Mouse (Mus musculus) myocyte (in vitro differentiated cells): ENCODE data around the gene Kirrel3. TPM values are rescaled to one million over a fixed set of nuclear protein-coding genes. Genes with fewer than 3 reads are reported as not detected.
A peak's percentile ranks its signal among the peaks of the same experiment; 100 is the strongest.

Source experiments
- H3K27me3 ChIP-seq: one replicate; pipeline ENCODE4 v1.6.1; 2011; ENCODE audit not compliant: control insufficient read depth, insufficient read depth, insufficient read length
- H3K36me3 ChIP-seq: one replicate; pipeline ENCODE4 v1.6.1; 2011; ENCODE audit not compliant: control insufficient read depth, insufficient read depth
- H3K4me2 ChIP-seq: one replicate; pipeline ENCODE4 v1.6.1; 2011; ENCODE audit warnings: low read depth, control low read depth
- H3K4me3 ChIP-seq: one replicate; pipeline ENCODE4 v1.5.1; 2011; ENCODE audit warnings: mild to moderate bottlenecking, control low read depth, moderate library complexity
- H3K79me2 ChIP-seq: one replicate; pipeline ENCODE4 v1.6.1; 2011; ENCODE audit not compliant: control insufficient read depth, insufficient read depth
- H3ac ChIP-seq: one replicate; pipeline ENCODE4 v1.6.1; 2011; ENCODE audit not compliant: control insufficient read depth, insufficient read length
- CEBPB ChIP-seq: IDR thresholded peaks from 2 replicates; pipeline ENCODE4 v1.6.1; 2011; ENCODE audit warnings: mild to moderate bottlenecking, moderate library complexity; ENCODE audit not compliant: poor library complexity, insufficient read depth, severe bottlenecking
- E2F4 ChIP-seq: IDR thresholded peaks from one replicate; pipeline ENCODE4 v1.6.1; 2011; ENCODE audit warnings: mild to moderate bottlenecking, control low read depth, moderate library complexity; ENCODE audit not compliant: insufficient read depth
- MAX ChIP-seq: IDR thresholded peaks from one replicate; pipeline ENCODE4 v1.6.1; 2011; ENCODE audit warnings: low read depth, mild to moderate bottlenecking, control low read depth
- MYOD1 ChIP-seq, 3 experiments: IDR thresholded peaks; one replicate each; pipeline ENCODE4 v1.6.1; 2011; ENCODE audit warnings: control low read depth in 2 of 3, low read depth in 2 of 3, mild to moderate bottlenecking in 2 of 3, moderate library complexity in 1 of 3; ENCODE audit not compliant: insufficient read length in 2 of 3, control insufficient read depth in 1 of 3
- MYOG ChIP-seq, 3 experiments: IDR thresholded peaks; one replicate each; pipeline ENCODE4 v1.6.1; 2011; ENCODE audit warnings: control low read depth in 2 of 3, low read depth in 2 of 3, mild to moderate bottlenecking in 2 of 3; ENCODE audit not compliant: insufficient read length in 2 of 3, control insufficient read depth in 1 of 3, insufficient read depth in 1 of 3
- POLR2A ChIP-seq: IDR thresholded peaks from one replicate; pipeline ENCODE4 v1.6.1; 2011; ENCODE audit warnings: low read depth, mild to moderate bottlenecking, control low read depth, moderate library complexity; ENCODE audit not compliant: insufficient read length
- POLR2AphosphoS2 ChIP-seq: IDR thresholded peaks from one replicate; pipeline ENCODE4 v1.6.1; 2011; ENCODE audit warnings: low read depth, control low read depth; ENCODE audit not compliant: insufficient read length
- REST ChIP-seq: IDR thresholded peaks from one replicate; pipeline ENCODE4 v1.6.1; 2011; ENCODE audit warnings: mild to moderate bottlenecking, control low read depth, moderate library complexity; ENCODE audit not compliant: insufficient read depth, insufficient read length
- SRF ChIP-seq: IDR thresholded peaks from one replicate; pipeline ENCODE4 v1.6.1; 2011; ENCODE audit warnings: low read depth; ENCODE audit not compliant: control insufficient read depth, insufficient read length
- TCF12 ChIP-seq: IDR thresholded peaks from one replicate; pipeline ENCODE4 v1.6.1; 2011; ENCODE audit warnings: mild to moderate bottlenecking, control low read depth; ENCODE audit not compliant: poor library complexity, insufficient read depth, severe bottlenecking
- TCF3 ChIP-seq: IDR thresholded peaks from one replicate; pipeline ENCODE4 v1.6.1; 2011; ENCODE audit warnings: low read depth, control low read depth; ENCODE audit not compliant: insufficient read length
- USF1 ChIP-seq: IDR thresholded peaks from one replicate; pipeline ENCODE4 v1.6.1; 2011; ENCODE audit warnings: low read depth, mild to moderate bottlenecking, control low read depth, moderate library complexity
- polyA plus RNA-seq: library from polyadenylated mRNA; unstranded; fragments of >200 nt; fragmentation: generic; extraction: Trizol; gene quantifications from one replicate; pipeline ENCODE4 v1.2.1, GENCODE M21; 2012; ENCODE audit warnings: missing spikeins

Kirrel3 gene
- polyA plus RNA-seq, 1 experiment, result 2.8 TPM

DNA sequence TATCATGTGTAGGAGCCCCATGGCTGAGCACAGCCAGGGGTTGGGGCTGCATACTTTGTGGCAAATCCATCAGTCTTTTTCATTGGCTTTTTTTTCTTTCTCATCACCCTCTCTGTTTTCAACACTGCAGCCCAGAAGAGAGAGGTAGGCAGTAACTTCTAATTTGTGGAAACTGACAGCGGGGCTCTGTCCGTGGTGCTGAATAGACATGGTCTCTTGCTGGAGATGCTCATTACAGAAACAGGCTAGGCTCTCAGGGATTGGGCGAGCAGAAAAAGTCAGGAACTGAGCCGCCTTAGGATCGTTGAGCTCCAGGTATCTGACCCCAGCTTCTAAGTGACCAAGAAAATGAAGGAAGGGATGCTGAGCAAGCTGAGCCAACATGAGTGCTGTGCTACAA, 427.3 kb downstream of the Kirrel3 start:
- Histone ChIP-seq H3ac (no peak overlapping the region), H3K4me2 (no peak overlapping the region), H3K79me2 (no peaks in the 10 kb centered on the region), H3K4me3 (no peak overlapping the region), H3K27me3 (no peaks in the 10 kb centered on the region), H3K36me3 (no peaks in the 10 kb centered on the region)
- no peak for TF ChIP-seq SRF
- no peak for TF ChIP-seq TCF12
- TF ChIP-seq USF1, result no peak
- no peak for TF ChIP-seq E2F4
- no peak for TF ChIP-seq CEBPB
- TF ChIP-seq MYOD1 (IDR thresholded peaks at IDR 0.05; ENCODE audit: control insufficient read depth in 1 of 3, insufficient read length in 2 of 3, low read depth in 2 of 3), result no peak
- no peak for TF ChIP-seq TCF3
- TF ChIP-seq POLR2A, result no peak
- peak; percentile 56 for TF ChIP-seq MAX
- TF ChIP-seq POLR2AphosphoS2, result no peak
- peak; percentile 80 for TF ChIP-seq REST
- TF ChIP-seq MYOG (IDR thresholded peaks at IDR 0.05; ENCODE audit: control insufficient read depth in 1 of 3, insufficient read depth in 1 of 3, insufficient read length in 2 of 3, low read depth in 2 of 3), result no peak

DNA sequence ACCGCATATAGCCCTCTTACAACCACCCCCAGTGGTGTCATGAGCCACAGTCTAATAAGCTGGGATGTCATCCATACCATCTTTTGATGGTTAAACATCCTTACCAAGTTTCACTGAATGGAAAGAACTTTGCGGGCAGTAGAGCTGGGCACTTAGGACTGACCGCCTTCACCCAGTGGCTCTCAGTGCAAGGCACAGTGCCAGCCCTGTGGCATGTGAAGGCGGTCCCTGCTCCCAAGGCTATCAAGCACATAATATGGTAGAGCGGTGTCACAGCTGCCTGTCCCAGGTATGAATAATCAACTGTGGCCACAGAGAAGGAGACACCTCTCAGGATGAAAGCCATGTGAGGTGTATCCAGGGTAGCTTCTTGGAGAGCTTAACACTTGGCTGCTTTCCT, 433.3 kb downstream of the Kirrel3 start:
- H3K4me2 ChIP-seq, result no peak overlapping the region
- H3K4me3 ChIP-seq, result no peak overlapping the region
- TF ChIP-seq MYOG (IDR thresholded peaks at IDR 0.05; ENCODE audit: control insufficient read depth in 1 of 3, insufficient read depth in 1 of 3, insufficient read length in 2 of 3, low read depth in 2 of 3) (no peak), CEBPB (no peak), POLR2A (no peak)
- H3K27me3 ChIP-seq, result no peaks in the 10 kb centered on the region
- no peaks in the 10 kb centered on the region for H3K36me3 ChIP-seq
- H3K79me2 ChIP-seq, result no peaks in the 10 kb centered on the region
- no peak overlapping the region for H3ac ChIP-seq

DNA sequence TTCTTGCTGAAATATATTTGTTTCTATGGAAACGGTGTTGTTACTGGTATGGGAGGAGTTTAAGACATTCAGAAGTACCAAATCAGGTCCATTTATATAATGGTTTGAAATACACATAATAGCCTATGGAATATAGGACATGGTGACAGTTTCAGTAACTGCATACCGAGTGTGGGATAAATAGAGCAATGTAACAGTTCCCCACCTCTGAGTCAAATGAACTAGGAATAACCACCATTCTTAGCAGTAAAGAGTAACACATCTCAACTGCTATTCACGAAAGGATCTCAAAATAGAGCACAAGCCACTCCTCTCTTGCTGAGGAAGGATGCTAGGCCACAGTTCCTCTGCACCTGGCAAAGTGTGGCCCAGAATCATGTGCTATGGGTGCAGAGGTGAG, 434.4 kb downstream of the Kirrel3 start:
- Histone ChIP-seq H3K79me2 (no peaks in the 10 kb centered on the region), H3K4me2 (no peak overlapping the region), H3K27me3 (no peaks in the 10 kb centered on the region), H3K36me3 (no peaks in the 10 kb centered on the region), H3K4me3 (no peak overlapping the region), H3ac (no peak overlapping the region)
- no peak for TF ChIP-seq E2F4
- TF ChIP-seq SRF, result no peak
- TF ChIP-seq REST, result no peak
- no peak for TF ChIP-seq TCF3
- TF ChIP-seq TCF12, result no peak
- TF ChIP-seq MYOD1 (IDR thresholded peaks at IDR 0.05; ENCODE audit: control insufficient read depth in 1 of 3, insufficient read length in 2 of 3, low read depth in 2 of 3), result no peak
- TF ChIP-seq MYOG (IDR thresholded peaks at IDR 0.05; ENCODE audit: control insufficient read depth in 1 of 3, insufficient read depth in 1 of 3, insufficient read length in 2 of 3, low read depth in 2 of 3), result no peak

DNA sequence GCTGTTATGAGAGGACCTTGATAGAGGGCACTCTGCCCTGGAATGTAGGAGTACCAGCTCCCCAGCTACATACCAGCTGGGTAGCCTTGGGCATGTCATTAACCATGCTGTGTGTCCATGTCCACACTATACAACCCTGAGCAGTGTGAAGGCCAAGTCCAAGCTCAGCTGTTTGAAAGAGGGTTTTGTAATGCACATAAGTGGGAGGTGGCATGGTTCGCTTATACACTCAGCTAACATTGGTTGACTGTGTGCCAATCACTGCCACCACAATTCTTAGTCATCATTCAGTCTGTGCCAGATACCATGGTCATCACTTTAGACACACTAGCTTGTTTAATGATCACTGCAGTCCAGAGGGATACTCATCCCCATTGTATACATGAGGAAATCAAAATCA, 436.2 kb downstream of the Kirrel3 start:
- no peak overlapping the region for H3K4me2 ChIP-seq
- H3ac ChIP-seq, result no peak overlapping the region
- no peak overlapping the region for H3K4me3 ChIP-seq
- H3K27me3 ChIP-seq, result no peaks in the 10 kb centered on the region
- no peaks in the 10 kb centered on the region for H3K79me2 ChIP-seq
- H3K36me3 ChIP-seq, result no peaks in the 10 kb centered on the region
- TF ChIP-seq TCF12, result no peak
- no peak for TF ChIP-seq TCF3
- TF ChIP-seq MYOD1 (IDR thresholded peaks at IDR 0.05; ENCODE audit: control insufficient read depth in 1 of 3, insufficient read length in 2 of 3, low read depth in 2 of 3), result no peak
- TF ChIP-seq POLR2A, result no peak

DNA sequence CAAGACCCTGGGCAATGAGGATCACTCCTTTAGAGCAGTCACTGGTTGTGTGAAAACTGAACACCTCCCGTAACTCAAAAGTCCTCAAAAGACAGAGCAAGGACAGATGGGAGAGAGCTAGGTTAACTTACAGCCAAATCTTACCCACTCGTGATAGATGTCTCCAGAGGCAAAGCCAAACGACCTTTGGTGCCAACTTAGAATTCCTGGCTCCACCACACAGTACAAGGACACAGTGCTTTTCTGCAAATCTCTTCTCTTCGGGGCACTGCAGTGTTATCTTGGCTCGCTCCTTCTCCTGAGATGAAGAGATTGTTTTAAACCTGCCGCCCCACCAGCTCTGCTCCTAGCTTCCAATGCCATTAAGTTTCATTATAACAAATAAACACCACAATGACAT, 437.0 kb downstream of the Kirrel3 start:
- Histone ChIP-seq H3K36me3 (no peaks in the 10 kb centered on the region), H3K79me2 (no peaks in the 10 kb centered on the region), H3K27me3 (no peaks in the 10 kb centered on the region), H3K4me3 (no peak overlapping the region), H3K4me2 (no peak overlapping the region), H3ac (no peak overlapping the region)
- TF ChIP-seq USF1 (no peak), TCF3 (no peak), POLR2A (no peak), POLR2AphosphoS2 (no peak), MYOG (IDR thresholded peaks at IDR 0.05; ENCODE audit: control insufficient read depth in 1 of 3, insufficient read depth in 1 of 3, insufficient read length in 2 of 3, low read depth in 2 of 3) (no peak), CEBPB (no peak), MYOD1 (IDR thresholded peaks at IDR 0.05; ENCODE audit: control insufficient read depth in 1 of 3, insufficient read length in 2 of 3, low read depth in 2 of 3) (no peak), MAX (no peak), TCF12 (no peak)
